In the genomic region with DNA sequence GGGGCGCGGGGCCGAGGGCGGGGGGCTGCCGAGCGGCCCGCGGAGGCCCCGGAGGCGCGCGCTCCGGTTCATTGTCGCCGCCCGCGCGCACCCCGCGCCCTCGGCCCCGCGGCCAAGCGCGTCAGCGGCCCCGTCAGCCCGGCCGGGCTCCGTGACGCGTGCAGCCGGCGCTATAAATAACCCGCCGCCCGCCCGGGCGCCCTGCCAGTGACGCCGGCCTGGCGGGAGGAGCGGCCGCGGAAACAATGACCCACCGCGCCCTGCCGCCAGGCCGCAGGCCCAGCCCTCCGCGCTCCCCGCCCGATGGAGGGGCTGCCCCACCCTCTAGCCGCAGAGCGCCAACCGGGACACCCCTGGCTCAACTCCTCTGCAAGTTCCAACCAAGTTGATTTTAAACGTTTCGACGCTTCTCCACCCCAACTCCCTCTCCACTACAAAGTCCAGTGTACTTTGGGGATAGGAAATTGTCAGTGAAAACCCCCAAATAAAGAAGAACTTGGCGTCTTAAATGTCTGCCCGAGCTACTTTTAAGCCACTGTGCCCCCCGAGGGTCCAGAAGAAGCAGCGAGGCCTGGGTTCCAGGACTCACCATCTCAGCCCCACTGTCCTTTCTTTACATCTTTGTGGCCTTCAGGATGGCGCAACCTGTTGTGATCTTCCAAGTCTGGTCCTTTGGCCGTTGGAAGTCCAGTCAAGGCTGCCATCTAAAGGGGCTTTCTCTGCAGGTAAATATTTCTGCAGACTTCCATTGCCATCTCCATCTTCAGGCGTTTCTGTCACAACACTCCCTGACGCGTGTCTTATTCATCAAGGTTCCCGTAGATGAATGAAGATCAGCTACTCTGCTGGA, we compare ENCODE assay signal across 7 mouse cellular contexts. TPM values are rescaled to one million over a fixed set of nuclear protein-coding genes. Genes with fewer than 3 reads are reported as not detected.
A peak's percentile ranks its signal among the peaks of the same experiment; 100 is the strongest.
DNase-seq lines count a peak whose midpoint lies in the region; ATAC-seq and TF ChIP-seq lines count a peak whose summit lies in the region.

A gene (minus strand): TSS at position 13 of the 850 bp plus-strand sequence.

- peak within 1 kb of the TSS; percentile 60; the same call in 1 of the 2 replicates for H3K27ac ChIP-seq in hindbrain, postnatal 0 days

- intact Hi-C loops in left cerebral cortex, postnatal 25 days (cut with DNase I) = loop anchor here (5.0 kb wide), 1 partner anchor 573 kb away; no protein-coding TSS in a partner anchor

- ATAC-seq in activated CD4-positive, CD25-positive, alpha-beta regulatory T cell, adult 4 months = peak; percentile 55
- ATAC-seq in hindbrain, postnatal 0 days = peak; percentile 94
- peak; percentile 73 for ATAC-seq in megakaryocyte-erythroid progenitor cell, adult 5-6 weeks (replicated peaks; ENCODE audit: low FRiP score, low TSS enrichment, poor library complexity, severe bottlenecking)

- peak within 1 kb of the TSS; percentile 99 for H3K4me2 ChIP-seq in hindbrain, postnatal 0 days (ENCODE audit: low read depth, low read length)

- H3K4me3 ChIP-seq in hindbrain, postnatal 0 days (ENCODE audit: low read length) = peak within 1 kb of the TSS; percentile 88

- H3K27me3 ChIP-seq in hindbrain, postnatal 0 days (ENCODE audit: insufficient read depth, low read length) = peaks cover 3% of the 10 kb centered on the region; the same call in 1 of the 2 replicates

- no peaks in the 10 kb centered on the region for H3K36me3 ChIP-seq in hindbrain, postnatal 0 days (ENCODE audit: insufficient read depth, low read length)

- WGBS in hindbrain, postnatal 0 days = 11% methylated on average over 35 of the region's 69 CpGs

- no peaks in the 10 kb centered on the region for H3K9me3 ChIP-seq in hindbrain, postnatal 0 days (ENCODE audit: low read length)

- DNase-seq in cerebellum, postnatal 25 days = peak; percentile 92 to 96
- peak; percentile 81 to 87 for DNase-seq in gastrocnemius, adult 8-10 months (ENCODE audit: low spot score in 2 of 2)
- peak; percentile 86 for DNase-seq in hindbrain, postnatal 0 days (ENCODE audit: low spot score)
- DNase-seq in left cerebral cortex, postnatal 25 days (ENCODE audit: low spot score in 2 of 2) = peak; percentile 39 to 53
- peak; percentile 63 for DNase-seq in right cerebral cortex, postnatal 4 days

- no peaks in the 10 kb centered on the region for H3K4me1 ChIP-seq in hindbrain, postnatal 0 days (ENCODE audit: insufficient read depth, low read length)

- peak within 1 kb of the TSS; percentile 72 for H3K9ac ChIP-seq in hindbrain, postnatal 0 days (replicated peaks; ENCODE audit: low read length)

- TF ChIP-seq CTCF in hindbrain, postnatal 0 days (IDR thresholded peaks at IDR 0.05; ENCODE audit: low read depth) = no peak

RNA-seq across cellular contexts. Expression of the gene that starts here (rescaled TPM):
- polyA plus RNA-seq in activated CD4-positive, CD25-positive, alpha-beta regulatory T cell, adult 4 months (2017; shearing (Covaris generic)) = 1 to 10 TPM; 1.7 to 3.2 TPM
- under 1 TPM; 0.49 to 0.89 (median 0.77) TPM for total RNA-seq in gastrocnemius, adult 8-10 months (2022)
- 8.5 and 8.7 TPM in 2 replicates for total RNA-seq in hindbrain, postnatal 0 days (2014; rRNA removed)
- 8.6 and 11.2 TPM in 2 replicates for polyA plus RNA-seq in hindbrain, postnatal 0 days (2015; fragmentation: Nextera tagmentation; extraction: Ambion mirVana)
- 10 to 100 TPM; 46.3 to 50.6 TPM for total RNA-seq in left cerebral cortex, postnatal 25 days (2021)
- 2.1 and 3.7 TPM in 2 replicates for total RNA-seq in megakaryocyte-erythroid progenitor cell, adult 5-6 weeks (2014; fragmentation: Nextera tagmentation)
- total RNA-seq in megakaryocyte-erythroid progenitor cell, adult 5-6 weeks (2017) = 5.5 and 7.4 TPM in 2 replicates

Comparison
In these comparisons a context has a peak if more than half of its experiments do, and no peak if none do; other contexts are left out.
1. Peak in every context shown above with its lines: DNase-seq, ATAC-seq, H3K4me3 ChIP-seq and H3K27ac ChIP-seq.
2. Peak in DNase-seq in gastrocnemius, adult 8-10 months; RNA of the gene not detected or under 1 TPM.